Mouse (Mus musculus) large intestine, adult 2 months (tissue): ENCODE data around the gene Pde4d. TPM values are rescaled to one million over a fixed set of nuclear protein-coding genes. Genes with fewer than 3 reads are reported as not detected.

Experiments used
- DNase-seq: peaks from one replicate; pipeline ENCODE4 v3.0.0-alpha.2; 2012; ENCODE audit warnings: low read depth, low spot score
- WGBS: fragments of 180-500 bp; shearing (Covaris S2); methylation state at CpG from one replicate; pipeline ENCODE4 v1.1.7; 2018; 5-methylcytosine and 5-hydroxymethylcytosine counted together
- polyA plus RNA-seq: library from polyadenylated mRNA; depleted of rRNA; stranded (reverse); fragments of >200 nt; gene quantifications from 2 replicates; pipeline ENCODE4 v1.2.3, GENCODE M21; 2012

Gene Pde4d
- polyA plus RNA-seq, 1 experiment = 7.7 TPM

- no peak for DNase-seq
Measured at GRCm38 (mm10) chr13:109732655-109733376, 1283.1 kb downstream of the Pde4d start.

GRCm38 (mm10) chr13:109736290-109737078 lies 1286.7 kb downstream of the Pde4d start:
- WGBS = 38% methylated on average over 8 of the region's 8 CpGs
- DNase-seq = no peak

More at GRCm38 (mm10) chr13:109732655-109733376, 1283.1 kb downstream of the Pde4d start:
- WGBS = 55% methylated on average over 5 of the region's 5 CpGs

- no peak for DNase-seq
Measured at GRCm38 (mm10) chr13:109746492-109746891, 1296.7 kb downstream of the Pde4d start.

- no peak for DNase-seq
- WGBS = 20% methylated on average over 8 of the region's 8 CpGs
Measured at GRCm38 (mm10) chr13:109752236-109752863, 1302.6 kb downstream of the Pde4d start.

- whole genome bisulfite sequencing = 85% methylated on average over 5 of the region's 5 CpGs
- no peak for DNase-seq
Measured at GRCm38 (mm10) chr13:109756854-109757253, 1307.1 kb downstream of the Pde4d start.

GRCm38 (mm10) chr13:109759201-109759600 lies 1309.5 kb downstream of the Pde4d start:
- WGBS = 39% methylated on average over 5 of the region's 5 CpGs

GRCm38 (mm10) chr13:109761081-109761480 lies 1311.3 kb downstream of the Pde4d start:
- 69% methylated on average over 13 of the region's 13 CpGs for WGBS

More at GRCm38 (mm10) chr13:109759201-109759600, 1309.5 kb downstream of the Pde4d start:
- no peak for DNase-seq

GRCm38 (mm10) chr13:109774791-109775190 lies 1325.0 kb downstream of the Pde4d start:
- WGBS = 90% methylated on average over 7 of the region's 7 CpGs
- no peak for DNase-seq

More at GRCm38 (mm10) chr13:109761081-109761480, 1311.3 kb downstream of the Pde4d start:
- no peak for DNase-seq

GRCm38 (mm10) chr13:109775197-109775596 lies 1325.4 kb downstream of the Pde4d start:
- no peak for DNase-seq
- 70% methylated on average over 5 of the region's 5 CpGs for WGBS

GRCm38 (mm10) chr13:109776116-109776515 lies 1326.4 kb downstream of the Pde4d start:
- WGBS = 3% methylated on average over 11 of the region's 11 CpGs
- peak; percentile 88 for DNase-seq

GRCm38 (mm10) chr13:109776995-109777394 lies 1327.2 kb downstream of the Pde4d start:
- WGBS = 66% methylated on average over 3 of the region's 3 CpGs
- DNase-seq = no peak

- 94% methylated on average over 5 of the region's 5 CpGs for WGBS
- no peak for DNase-seq
Measured at GRCm38 (mm10) chr13:109777441-109777840, 1327.7 kb downstream of the Pde4d start.

- 87% methylated on average over 9 of the region's 9 CpGs for WGBS
- DNase-seq = no peak
Measured at GRCm38 (mm10) chr13:109778297-109778835, 1328.6 kb downstream of the Pde4d start.

GRCm38 (mm10) chr13:109781466-109781865 lies 1331.7 kb downstream of the Pde4d start:
- no peak for DNase-seq
- 96% methylated on average over 1 of the region's 1 CpGs for WGBS

- DNase-seq = no peak
- 93% methylated on average over 4 of the region's 4 CpGs for WGBS
Measured at GRCm38 (mm10) chr13:109788604-109789003, 1338.9 kb downstream of the Pde4d start.

GRCm38 (mm10) chr13:109789151-109789550 lies 1339.4 kb downstream of the Pde4d start:
- WGBS = 73% methylated on average over 4 of the region's 4 CpGs
- DNase-seq = no peak

GRCm38 (mm10) chr13:109790045-109790715 lies 1340.4 kb downstream of the Pde4d start:
- no peak for DNase-seq
- WGBS = 83% methylated on average over 8 of the region's 8 CpGs

GRCm38 (mm10) chr13:109793918-109794317 lies 1344.2 kb downstream of the Pde4d start:
- 77% methylated on average over 9 of the region's 9 CpGs for WGBS
- DNase-seq = no peak

- no peak for DNase-seq
- 51% methylated on average over 4 of the region's 4 CpGs for WGBS
Measured at GRCm38 (mm10) chr13:109798651-109799050, 1348.9 kb downstream of the Pde4d start.
